Mouse (Mus musculus): ENCODE measurements at regions not wholly inside any gene's neighbourhood (a gene's known extent, or its start where the extent isn't known, plus 50 kb on each side); places are given as distances from the start of the nearest gene placed in this dataset.
"Not testable (repeated sequence)": the region's sequence is repeated elsewhere in the genome, so short reads cannot be mapped to it uniquely, and the experiment has no call there.

DNA sequence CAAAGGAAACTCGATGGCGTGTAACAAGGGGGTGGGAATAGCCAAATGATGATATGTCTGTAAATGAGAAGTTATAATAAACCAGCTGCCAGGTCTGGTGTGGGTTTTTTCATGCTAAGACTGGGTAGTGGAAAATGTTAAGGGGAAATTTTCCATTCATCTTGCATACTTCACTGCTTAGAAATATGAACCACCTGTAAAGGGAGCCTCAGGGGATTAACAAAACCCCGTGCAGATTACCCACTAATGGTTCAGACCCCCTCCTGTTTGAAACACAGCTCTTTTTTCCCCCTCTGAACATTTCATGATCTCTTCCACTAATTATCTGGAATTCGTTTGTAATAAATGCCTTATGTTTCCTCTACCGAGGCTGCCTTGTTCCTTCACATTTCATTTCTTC lies 446.0 kb upstream of the Hsf2 start:
- no peak for DNase-seq

DNA sequence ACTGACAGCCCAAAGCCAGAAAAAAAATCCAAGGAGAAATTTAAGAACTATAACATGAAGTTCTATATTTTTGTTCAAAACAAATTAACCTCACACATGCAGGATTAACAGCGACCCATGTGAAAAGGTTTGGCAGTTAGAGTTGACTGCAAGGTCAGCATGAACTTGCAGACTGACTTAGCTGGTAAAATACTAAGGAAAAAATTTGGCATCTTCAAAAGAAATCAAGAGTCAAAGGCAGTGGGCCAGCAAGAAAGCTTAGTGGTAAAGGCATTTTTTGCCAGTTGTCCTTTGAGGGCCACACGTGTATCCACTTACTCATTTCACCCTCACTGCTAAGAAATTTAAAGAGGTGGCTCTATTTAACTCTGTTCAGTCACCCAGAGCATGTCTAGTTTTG lies 440.2 kb upstream of the Hsf2 start:
- DNase-seq: no peak

DNA sequence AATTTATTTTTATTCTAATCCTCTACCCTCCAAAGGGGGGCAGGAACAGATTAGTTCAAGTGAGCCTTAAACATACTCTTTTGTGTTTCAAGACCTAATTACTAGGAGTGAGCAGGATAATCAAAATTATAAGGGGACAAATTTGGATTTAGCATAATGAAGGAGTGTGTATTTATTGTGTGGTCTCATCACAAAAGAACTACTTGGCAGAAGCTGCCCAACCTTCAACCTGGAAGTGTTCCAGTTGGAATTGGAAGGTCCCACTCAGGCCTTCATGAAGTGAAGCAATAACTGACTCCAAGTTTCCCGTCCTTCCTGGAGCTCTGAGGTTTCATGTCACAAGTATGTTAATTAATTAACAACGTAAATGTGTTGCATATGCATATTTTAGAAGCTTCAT lies 439.3 kb upstream of the Hsf2 start:
- no peak for DNase-seq

DNA sequence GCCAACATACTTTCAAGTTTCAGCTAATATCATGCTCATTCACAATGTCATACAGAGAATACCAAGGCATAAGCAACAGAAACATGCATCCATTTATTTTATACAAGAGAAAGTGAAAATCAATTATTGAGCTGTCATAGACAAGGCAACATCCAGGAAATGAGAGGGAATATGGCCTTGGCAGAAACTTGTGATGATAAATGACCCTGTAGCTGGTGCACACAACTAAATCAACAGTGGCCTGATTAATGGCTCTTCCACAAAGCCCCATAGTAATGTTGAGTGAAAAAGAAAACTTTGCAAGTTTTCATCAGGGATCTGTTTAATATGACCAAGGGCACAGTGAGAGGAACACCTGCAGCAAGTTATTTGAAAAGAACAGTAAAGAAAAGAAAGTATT lies 438.5 kb upstream of the Hsf2 start:
- DNase-seq: no peak

DNA sequence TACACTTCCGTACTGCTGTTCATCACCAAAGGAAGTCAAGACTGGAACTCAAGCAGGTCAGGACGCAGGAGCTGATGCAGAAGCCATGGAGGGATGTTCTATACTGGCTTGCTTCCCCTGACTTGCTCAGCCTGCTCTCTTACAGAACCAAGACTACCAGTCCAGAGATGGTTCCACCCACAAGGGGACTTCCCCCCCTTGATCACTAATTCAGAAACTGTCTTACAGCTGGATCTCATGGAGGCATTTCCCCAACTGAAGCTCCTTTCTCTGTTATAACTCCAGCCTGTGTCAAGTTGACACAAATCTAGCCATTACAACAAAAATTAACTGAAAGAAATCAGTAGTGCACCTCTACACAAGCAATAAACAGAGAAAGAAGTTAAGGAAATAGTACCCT lies 432.8 kb upstream of the Hsf2 start:
- DNase-seq: not testable (repeated sequence)

DNA sequence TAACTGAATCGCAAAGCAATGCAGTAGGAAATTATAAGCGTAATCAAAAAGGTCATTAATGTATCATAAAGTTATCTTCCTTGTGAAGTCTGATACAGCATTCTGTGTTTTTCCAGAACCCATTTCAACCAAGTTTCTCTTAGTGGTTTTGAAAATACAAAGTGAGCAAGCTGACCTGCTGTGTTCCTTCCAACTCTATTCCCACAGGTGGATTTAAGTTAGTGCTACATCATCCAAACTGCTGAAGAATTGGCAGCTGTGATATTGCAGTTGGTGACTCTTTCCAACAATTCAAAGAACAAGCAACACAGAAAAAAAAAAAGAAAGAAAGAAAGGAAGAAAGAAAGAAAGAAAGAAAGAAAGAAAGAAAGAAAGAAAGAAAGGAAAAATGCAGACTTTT lies 396.1 kb upstream of the Hsf2 start:
- peak; percentile 7 for DNase-seq

DNA sequence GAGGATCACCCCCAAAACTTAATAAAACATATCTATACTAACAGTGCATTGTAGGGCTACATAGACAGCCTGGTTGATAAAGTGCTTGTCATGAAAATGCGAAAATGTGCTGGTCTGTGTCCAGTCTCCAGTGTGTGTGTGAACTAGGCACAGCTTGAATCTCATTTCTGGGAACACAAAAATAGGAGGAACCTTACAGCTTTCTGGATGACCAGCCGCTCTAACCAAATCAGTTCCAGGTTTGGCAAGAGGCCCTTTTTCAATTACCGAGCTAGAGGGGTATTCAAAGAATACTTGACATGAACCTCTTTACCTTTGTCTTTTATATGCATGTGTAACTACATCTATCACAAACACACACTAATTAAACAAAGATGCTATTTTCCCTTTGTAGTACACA lies 390.3 kb upstream of the Hsf2 start:
- DNase-seq: no peak

DNA sequence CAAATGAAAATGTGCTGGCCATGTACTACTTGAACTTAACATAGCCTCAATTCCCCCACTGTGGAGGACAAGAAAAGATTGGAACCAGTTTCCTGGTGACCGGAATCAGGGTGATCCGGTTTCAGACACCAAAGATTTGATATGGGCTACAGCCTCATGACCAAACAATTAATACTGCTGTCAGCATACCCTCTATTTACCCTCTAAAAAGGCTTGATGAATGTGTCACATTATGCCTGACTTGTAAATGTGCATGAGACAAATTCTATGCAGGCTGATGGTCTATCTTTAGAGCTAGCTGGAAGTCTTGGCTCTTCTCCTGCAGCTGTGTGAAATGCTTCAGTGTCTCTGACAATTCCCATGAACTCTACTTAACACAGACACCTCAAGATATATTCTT lies 372.8 kb upstream of the Hsf2 start:
- no peak for DNase-seq

DNA sequence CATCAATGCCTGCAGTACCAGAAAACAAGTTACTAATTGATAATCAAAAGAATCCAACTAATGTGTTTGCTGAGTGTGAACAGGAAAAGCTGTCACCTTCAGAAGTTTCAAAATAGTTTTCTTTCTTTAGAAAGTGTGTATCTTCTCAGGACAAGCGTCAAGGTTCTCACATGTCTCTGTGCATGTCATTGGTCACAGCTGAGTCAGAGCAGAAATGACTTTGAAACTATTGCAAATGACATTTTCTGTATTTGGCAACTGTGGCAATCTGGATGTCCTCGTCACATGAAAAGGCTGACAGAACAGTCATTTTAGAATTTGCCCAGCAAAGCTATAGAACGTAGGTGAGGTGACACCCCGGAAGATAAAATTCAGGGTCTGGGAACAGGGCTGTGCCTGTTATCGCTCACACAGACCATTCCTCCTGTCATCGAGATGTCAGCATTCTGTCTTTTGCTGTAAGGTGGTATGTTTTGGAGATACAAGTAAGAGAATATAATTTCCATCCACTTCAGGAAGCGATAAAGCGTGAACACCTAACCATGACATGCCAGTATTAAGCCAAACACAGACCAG lies 371.4 kb upstream of the Hsf2 start:
- no peak for DNase-seq

DNA sequence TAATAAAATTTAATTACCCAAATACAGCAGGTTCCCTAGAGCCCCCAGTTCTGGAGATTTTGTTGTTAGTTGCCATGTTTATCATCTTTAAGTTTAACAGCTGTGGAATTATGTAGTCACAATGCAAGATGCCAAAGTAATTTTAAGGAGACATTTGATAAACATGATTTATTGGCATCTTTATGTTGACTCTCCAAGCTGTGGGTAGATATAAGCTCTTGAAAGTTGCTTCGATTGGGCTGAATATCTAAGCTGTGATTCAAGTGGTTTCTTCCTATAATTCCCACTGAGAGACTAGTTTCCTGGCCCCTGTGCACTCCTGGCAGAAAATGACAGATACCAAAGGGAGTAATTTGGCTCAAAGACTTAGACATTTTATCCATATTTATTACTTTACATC lies 364.7 kb upstream of the Hsf2 start:
- no peak for DNase-seq

DNA sequence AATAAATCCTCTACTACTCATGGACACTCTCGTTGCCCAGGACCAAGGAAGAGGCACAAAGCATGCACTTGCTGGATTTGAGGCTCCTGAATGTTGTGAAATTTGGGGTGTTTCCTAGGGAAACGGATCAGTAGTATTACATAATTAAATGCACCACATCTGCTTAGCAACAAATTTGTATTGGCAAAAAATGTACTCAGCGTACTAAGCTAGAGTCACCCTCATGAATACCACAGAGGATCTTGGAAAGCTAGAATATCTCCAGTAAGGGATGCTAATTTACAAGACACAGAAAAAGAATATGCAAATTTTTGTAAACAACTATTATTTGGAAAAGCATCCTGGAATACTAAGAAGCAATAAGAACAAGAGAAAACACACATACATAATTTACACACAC lies 359.0 kb upstream of the Hsf2 start:
- DNase-seq: no peak

DNA sequence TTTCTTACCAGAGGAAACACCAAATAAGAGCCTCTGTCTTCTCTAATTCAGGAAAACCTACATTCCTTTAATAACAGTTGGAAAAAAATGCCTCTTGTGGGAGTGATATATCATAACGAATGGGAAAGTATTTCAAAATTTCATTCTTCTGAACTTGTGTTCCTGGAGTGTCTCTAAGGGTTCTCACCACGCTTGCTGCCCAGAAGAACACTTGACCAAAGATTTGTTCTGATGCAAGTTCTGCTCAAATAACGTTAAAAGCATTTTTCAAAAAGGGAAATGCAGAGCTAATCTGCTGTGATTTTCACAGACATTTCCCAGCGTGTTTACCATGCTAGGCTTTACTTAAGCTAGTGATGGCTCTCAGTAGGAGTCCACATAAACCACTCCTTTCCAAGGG lies 329.8 kb upstream of the Hsf2 start:
- no peak for DNase-seq

DNA sequence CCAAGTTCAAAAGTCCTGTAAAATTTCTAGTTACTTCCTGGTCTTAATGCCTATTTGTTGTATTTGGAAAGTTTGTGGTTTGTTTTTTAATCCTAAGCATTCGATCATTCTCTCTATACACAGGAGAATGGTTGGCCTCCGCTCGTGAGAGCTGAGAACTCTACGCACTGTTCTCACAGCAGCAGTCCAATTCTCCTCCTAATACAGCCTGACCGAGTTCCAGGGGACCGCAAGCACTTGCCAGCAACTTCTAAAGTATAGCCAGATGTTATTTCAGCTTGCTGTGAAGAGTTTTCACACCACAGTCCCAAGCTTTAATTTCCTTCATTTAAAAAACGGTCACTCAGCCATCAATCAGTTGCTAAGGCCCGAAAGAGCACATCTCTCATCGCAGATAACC lies 329.3 kb upstream of the Hsf2 start:
- DNase-seq: peak; percentile 42

DNA sequence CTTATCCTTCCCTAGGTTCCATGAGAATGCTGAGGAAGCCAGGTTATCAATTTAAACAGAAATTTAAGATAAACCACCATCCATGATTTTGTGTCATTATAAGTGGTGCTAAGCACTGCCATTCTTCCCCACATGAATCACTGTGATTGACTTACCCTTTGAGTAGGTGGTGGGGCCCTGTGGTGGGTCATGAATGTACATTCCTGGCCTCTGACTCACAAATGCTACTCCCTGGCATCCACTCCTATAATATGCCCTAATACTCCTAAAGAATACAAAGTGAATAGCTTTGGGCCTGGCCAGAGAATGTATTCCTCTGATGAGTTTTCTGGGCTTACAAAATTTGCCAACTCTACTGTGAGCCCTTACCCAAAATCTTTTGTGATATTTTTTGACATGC lies 325.6 kb upstream of the Hsf2 start:
- no peak for DNase-seq

DNA sequence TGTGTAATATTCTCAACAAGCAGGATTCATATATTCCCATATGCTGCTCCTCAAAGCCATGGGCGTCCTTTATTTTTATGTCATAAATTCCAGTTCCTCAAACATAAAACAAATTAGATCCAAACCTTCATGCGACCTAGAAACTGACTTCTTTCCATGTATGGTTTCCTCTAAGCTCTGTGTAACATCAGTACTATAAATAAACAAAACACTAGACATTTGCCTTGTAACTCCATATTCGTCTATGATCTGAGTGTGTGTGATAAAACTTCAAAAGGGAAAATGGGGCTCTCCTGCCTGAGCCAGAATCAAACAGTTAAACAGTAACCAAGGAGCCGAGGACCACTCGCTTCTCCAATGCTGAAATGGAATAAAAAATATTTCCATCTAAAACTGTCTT lies 322.8 kb upstream of the Hsf2 start:
- DNase-seq: no peak

DNA sequence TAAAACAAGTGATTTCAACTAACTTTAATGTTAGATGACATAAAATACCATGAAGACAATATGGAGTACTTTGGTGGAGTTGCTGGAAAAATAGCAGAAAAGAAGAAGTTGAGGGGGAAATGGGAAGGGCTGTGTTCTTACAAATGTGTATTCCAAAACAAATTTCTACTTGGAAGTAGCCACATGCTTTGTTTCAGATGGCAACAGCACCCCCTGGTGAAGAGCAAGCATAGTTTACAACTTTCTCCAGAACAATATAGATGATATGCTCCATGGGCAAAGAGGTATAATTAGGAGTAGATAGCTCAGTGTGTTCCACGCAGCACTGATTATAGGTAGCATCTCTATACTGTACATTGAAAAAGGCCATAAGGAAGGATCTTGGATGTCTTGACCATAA lies 302.6 kb upstream of the Hsf2 start:
- DNase-seq: peak; percentile 13

DNA sequence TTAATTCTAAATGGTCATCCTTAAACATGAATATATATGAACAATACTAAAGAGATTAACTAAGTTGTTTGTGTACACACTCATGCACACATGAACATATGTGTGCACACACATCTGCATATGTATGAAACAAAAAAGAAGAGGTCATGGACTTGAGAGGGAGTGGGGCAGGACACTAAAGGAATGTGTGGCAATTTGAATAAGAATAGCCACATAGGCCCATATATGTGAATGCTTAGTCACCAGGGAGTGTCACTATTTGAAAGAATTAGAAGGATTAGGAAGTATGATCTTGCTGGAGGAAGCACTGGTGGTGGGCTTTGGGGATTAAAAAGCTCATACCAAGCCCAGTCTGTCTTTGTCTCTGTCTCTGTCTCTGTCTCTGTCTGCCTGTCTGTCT lies 275.5 kb upstream of the Hsf2 start:
- DNase-seq: no peak

DNA sequence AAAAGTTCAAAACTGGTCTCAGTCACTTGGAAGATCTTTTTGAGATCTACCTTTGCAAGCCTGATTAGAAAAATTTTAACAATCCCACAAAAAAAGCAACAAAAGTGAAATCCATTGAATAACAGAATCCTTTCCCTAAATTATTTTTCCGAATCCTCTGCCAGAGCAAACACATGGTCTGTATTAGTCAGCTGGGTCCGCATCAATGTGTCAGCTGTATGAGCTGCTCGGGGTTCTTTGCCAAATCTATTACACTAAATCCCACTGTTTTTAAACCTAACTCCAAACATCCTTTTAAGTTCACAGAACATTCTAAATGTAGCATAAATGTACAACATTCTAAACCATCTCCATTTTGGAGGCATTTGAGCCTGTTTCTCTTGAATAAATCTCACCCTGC lies 255.1 kb upstream of the Hsf2 start:
- DNase-seq: peak; percentile 8

DNA sequence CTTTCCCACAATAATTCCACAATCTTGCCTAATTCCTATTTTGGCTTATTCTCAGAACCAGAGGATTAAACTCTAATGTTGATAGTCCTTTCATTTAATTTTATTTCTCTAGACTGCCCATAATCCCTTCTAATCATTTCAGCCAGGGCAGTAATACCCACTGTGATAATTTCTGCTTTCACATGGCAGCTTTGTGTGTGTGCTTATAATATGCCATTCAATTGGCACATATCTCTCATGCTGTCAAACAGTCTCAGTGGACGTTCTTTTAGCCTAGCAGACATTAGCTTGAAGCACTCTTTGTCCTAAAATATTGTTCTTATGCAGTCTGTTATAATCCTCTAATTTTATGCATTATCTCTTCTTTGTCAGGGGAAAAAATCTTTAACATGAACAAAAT lies 205.0 kb upstream of the Hsf2 start:
- no peak for DNase-seq

DNA sequence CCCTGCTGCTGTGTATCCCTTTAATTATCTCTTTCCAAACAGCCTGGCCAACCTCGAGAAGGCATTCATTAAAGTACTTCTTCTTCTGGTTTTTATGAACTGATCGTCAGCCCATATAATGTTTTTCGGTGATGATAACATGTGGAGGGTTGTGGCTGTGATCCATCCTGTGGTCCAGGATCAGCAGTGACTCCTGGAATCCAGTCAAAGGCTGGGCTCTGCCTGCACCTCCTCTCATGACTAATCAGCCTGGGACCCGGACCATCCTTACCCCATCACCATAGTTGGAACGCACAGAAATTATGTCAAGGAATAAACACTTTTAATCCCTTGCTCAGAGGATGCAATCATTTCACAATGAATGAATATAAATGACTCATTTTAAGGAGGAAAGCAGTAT lies 203.3 kb upstream of the Hsf2 start:
- DNase-seq: peak; percentile 28

DNA sequence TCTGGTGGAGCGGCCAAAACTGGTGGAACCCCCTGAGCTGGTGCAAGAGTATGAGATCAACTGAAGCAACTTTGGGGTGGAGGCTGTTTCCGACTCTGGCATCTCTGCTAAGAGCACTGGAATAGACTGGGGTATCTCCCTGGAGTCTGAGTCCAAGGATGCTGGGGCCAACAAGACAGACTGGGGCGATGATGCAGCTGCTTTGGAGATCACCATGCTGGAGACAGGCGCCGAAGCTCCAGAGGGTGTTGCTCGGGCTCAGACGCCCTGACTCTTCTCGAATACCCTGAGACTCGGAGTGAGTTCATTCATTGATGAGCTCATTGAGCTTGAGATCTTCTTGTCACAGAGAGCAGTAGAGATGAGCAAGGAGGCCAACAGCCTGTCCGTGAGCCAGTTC lies 194.6 kb upstream of the Hsf2 start:
- DNase-seq: peak; percentile 17

DNA sequence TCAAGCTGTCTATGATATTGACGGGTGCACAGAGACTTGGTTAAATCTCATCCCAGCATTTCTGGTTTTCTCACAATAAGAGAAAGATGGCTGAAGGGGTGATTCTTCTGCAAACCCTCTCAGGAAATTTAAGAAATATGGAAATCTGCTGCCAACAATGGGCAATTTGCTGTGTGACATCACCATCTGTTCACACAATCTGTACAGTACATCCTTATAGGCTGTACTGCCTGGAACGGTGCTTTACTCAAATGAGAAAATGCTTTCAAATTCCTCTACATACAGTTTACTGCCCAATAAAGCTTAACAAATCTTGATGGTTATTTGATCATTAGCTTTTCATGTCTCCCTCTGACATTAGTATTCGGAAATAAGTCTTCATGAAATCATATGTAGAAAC lies 172.4 kb upstream of the Hsf2 start:
- DNase-seq: no peak

DNA sequence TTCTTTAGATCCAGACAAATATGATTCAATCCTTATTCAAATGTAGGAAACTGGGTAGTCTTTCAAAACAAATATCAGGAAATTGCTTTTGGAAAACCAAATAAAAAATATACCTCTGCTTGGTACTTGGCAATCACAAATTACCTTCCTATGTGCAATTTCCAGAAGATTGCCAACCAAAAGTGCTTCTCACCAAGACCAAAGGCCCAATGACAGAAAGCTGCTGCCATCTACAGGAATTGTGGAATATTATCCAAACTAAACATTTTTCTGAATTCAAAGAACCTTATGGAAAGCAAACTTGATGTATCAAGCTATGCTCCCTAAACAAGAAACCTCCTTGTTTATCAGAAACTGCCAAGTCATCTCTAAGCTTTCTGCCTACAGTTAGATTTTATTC lies 169.1 kb upstream of the Hsf2 start:
- no peak for DNase-seq

DNA sequence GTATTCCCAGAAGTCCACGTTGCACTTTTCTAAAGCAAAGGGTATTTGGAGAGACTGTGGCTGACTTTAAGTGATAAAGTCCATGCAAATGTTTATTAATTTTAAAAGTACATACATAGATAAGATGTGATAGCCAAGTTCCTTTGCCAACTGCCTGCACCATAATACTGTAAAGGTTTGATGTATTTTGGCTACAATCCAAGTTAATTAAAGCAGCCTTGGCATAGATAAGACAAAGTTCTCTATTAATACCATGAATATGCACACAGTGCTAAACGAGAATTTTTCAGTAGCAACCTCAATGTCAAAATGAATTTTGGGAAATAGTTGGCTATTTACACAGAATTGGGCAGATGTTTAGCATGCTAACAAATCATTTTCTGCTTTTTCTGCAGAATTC lies 167.0 kb upstream of the Hsf2 start:
- DNase-seq: no peak

DNA sequence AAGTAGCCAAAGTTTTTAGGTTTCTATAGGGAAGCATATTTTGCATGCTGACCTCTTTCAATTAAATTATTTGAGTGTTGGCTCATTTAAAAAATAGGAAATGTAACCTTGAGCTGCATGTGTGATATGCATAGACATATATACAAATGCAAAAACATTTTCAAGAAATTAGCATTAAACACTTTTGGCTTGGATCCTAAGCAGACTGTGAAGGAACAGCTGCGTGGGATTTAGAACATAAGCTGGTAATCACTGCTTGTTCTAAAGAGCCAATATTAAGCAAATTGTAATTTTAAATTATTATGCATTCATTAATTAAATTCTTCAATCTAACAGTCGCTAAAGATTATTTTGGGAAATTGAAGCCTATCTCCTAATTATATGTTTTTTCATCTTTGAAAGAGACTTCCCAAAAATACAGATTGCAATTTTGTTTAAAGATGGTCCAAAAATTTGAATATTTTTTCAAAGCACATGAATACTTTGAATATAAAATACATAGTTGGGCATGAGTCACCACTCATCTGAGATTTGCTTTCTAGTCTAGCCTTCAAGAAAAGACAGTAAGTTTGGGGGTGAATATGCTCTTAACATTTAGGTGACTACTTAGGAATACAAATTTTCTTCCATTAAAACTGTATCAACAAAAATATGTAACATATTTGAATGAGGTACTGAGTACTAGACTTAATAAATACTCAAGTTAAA lies 163.3 kb upstream of the Hsf2 start:
- DNase-seq: no peak
